Mouse (Mus musculus) layer of hippocampus, adult 2 months (tissue): ENCODE measurements at regions not wholly inside any gene's neighbourhood (a gene's known extent, or its start where the extent isn't known, plus 50 kb on each side); places are given as distances from the start of the nearest gene placed in this dataset.

Source experiments
- DNase-seq, 2 experiments: peaks; one replicate each; pipeline ENCODE4 v3.0.0; 2022; ENCODE audit warnings: low spot score in 2 of 2
- H3K27ac ChIP-seq: fragments of 200-600 bp; 2 replicates; pipeline ENCODE4 v1.8.1; 2022
- H3K4me3 ChIP-seq: fragments of 200-600 bp; 2 replicates; pipeline ENCODE4 v1.8.1; 2022; ENCODE audit warnings: mild to moderate bottlenecking
- CTCF ChIP-seq: fragments of 200-600 bp; conservative IDR thresholded peaks from 2 replicates; pipeline ENCODE4 v1.8.1; 2022; ENCODE audit warnings: antibody characterized with exemption, mild to moderate bottlenecking, moderate library complexity

DNA sequence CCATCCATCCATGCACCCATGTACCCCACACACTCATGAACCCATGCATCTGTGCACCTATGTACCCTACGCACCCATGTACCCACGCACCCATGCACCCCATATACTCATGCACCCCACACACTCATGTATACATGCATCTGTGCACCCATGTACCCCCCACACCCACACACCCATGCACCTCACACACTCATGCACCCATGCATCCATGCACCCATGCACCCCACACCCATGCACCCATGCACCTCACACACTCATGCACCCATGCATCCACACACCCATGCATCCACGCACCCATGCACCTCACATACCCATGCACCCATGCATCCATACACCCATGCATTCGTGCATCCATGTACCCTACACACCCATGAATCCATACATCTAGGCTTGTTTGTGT is 63.6 kb downstream of the 4930564D02Rik start:
- H3K27ac ChIP-seq, result no peak overlapping the region
- no peak for DNase-seq
- H3K4me3 ChIP-seq, result no peak overlapping the region
- no peak for TF ChIP-seq CTCF

- Histone ChIP-seq H3K27ac (no peak overlapping the region), H3K4me3 (no peak overlapping the region)
- TF ChIP-seq CTCF, result no peak
- DNase-seq, result no peak
These were observed 64.4 kb downstream of the 4930564D02Rik start for GRCm38 (mm10) chr3:105131053-105131452.

DNA sequence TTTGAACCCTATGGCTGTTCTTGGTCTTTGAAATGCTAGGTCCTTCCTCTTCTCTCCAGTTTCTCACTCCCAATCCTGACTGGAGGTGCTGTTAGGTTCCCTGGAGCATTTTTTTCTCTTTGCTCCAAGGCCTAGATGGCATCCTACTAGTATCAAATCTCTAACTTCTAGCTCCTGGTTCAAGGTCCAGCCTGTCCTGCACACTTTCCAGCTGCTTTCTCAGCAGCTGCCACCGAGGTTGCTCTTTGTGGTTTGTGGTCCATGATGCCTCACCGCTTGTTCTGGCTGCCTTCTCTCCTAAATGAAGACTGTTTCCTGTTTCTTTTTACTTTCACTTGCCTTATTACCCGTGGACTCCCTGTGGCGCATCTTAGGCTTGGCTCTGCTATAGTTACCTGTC is 66.4 kb downstream of the 4930564D02Rik start:
- Histone ChIP-seq H3K27ac (no peak overlapping the region), H3K4me3 (no peak overlapping the region)
- DNase-seq, result no peak
- no peak for TF ChIP-seq CTCF

DNA sequence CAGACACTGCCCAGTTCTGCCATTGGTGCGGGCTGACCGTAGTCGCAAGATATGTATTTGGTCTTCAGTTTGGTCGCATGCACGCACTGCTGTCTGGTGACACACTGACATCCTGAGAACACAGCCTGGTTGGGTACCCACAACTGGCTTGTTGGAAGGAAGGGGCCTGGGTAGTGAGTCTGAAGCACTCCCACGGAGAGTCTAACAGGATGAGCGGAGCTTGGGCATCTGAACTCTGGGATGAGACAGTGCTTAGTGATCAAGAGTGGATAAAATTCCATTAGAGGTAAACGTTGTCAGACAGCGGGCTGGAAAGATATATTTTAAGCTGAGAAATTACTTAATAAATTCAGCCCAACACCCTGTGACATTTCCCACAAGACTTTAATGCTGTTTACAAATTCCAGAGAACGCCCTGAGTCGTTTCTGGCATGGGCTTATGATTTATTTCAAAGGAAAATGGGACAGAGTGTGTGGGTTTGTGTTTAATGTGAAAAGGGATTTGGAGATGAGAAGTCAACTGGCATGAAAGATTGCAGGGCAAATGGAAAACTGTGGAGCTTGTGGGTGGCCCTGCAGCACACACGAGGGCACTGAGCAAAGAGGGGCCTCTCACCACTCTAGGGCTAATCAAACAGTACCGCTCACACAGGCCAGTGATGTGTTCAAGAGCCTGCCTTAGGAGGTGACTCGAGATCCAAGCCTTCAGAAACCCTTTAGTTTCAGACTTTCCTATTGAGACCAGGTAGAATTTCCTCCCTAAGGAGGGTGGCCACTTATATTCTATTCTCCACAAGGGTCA is 74.7 kb downstream of the 4930564D02Rik start:
- no peak overlapping the region for H3K4me3 ChIP-seq
- no peak for DNase-seq
- no peak overlapping the region for H3K27ac ChIP-seq
- no peak for TF ChIP-seq CTCF

GRCm38 (mm10) chr3:105142631-105143030 is 76.0 kb downstream of the 4930564D02Rik start:
- no peak for DNase-seq
- no peak for TF ChIP-seq CTCF
- Histone ChIP-seq H3K27ac (no peak overlapping the region), H3K4me3 (no peak overlapping the region)

GRCm38 (mm10) chr3:105151475-105152157 is 85.0 kb downstream of the 4930564D02Rik start:
- Histone ChIP-seq H3K4me3 (no peak overlapping the region), H3K27ac (no peak overlapping the region)
- TF ChIP-seq CTCF, result peak; percentile 86
- DNase-seq, result peak; percentile 54 to 67

DNA sequence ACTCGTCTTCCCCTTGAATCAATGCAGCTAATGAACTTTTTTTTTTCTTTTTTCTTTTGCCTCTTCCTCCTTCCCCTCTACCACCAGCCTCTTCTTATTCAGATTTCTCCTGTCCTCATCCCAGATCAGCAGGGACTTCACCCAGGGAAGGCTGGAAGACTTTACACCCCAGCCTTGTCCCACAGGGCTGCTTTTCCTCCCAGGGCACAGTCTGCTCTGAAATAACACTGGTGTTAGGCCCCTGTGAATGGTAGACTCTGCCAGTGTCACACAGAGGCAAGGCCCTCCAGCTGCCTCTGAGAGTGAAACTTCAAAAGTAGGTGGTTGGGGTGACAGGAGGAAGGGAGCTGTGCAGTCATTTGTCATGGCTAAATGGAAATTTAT is 85.5 kb downstream of the 4930564D02Rik start:
- no peak overlapping the region for H3K4me3 ChIP-seq
- DNase-seq, result no peak
- H3K27ac ChIP-seq, result no peak overlapping the region
- no peak for TF ChIP-seq CTCF

- no peak for TF ChIP-seq CTCF
- no peak overlapping the region for H3K27ac ChIP-seq
- DNase-seq, result no peak
- no peak overlapping the region for H3K4me3 ChIP-seq
These were observed 91.7 kb downstream of the 4930564D02Rik start for GRCm38 (mm10) chr3:105158376-105158775.

DNA sequence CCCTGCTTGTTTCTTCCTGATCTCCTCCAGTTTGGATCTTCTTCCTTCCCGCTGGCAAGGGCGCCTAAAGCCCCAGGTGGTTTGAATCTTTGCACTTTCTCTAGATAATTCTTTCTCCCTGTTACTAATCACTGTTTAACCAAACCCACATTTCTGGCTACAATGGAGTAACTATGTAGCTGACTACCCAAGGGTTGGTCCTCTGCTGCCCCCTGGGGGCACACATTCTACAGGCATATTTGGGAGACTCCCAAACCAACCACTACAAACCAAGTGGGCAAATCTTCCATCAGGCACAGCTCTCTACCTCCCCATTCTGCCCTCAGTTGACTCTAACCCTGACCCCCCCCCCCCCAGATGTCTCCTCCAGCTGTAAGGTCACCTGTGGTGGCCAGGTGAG is 98.7 kb downstream of the 4930564D02Rik start:
- peak; percentile 80 for TF ChIP-seq CTCF
- DNase-seq, result peak; percentile 55 to 77
- peak overlapping the region; percentile 75 for H3K27ac ChIP-seq
- no peak overlapping the region for H3K4me3 ChIP-seq

DNA sequence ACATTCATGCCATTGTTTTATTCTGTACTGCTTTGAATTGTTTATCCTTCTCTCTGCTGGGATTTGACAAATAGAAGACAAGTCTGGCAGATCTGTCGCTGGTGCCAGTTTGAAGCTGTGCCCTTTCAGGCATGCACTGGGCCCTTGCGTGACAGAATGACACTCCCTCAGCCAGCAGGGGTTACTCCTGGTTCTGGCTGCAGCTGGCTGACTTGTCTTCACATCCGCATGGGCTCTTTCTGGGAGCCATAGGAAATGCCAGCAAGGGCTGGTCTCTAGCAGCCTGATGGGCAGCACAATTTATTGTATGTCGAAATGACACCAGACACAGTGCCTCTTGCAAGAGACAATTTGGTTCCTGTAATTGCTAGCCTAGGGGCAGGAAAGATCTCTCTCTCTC is 102.5 kb downstream of the 4930564D02Rik start:
- H3K27ac ChIP-seq, result no peak overlapping the region
- H3K4me3 ChIP-seq, result no peak overlapping the region
- TF ChIP-seq CTCF, result no peak
- no peak for DNase-seq

DNA sequence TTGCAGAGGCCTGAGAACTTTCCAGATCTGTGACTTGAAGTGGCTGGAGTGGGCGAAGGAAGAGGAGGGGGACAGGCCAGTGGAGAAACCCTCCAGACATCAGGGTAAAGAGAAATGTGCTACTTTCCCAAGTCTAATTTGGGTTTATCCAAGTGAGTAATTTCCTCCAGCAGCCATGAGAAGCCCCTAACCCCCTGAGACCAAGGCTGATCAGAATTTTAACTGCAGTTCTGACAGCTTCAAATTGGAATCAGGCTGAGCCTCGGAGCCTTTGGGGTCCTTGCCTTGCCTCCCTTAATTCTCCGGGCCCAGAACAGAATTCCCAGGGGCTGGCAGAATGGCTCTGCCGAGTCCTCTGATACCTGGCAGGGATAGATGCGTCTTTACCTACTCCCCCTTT is 104.9 kb downstream of the 4930564D02Rik start:
- no peak for DNase-seq
- no peak overlapping the region for H3K27ac ChIP-seq
- TF ChIP-seq CTCF, result no peak
- H3K4me3 ChIP-seq, result no peak overlapping the region

DNA sequence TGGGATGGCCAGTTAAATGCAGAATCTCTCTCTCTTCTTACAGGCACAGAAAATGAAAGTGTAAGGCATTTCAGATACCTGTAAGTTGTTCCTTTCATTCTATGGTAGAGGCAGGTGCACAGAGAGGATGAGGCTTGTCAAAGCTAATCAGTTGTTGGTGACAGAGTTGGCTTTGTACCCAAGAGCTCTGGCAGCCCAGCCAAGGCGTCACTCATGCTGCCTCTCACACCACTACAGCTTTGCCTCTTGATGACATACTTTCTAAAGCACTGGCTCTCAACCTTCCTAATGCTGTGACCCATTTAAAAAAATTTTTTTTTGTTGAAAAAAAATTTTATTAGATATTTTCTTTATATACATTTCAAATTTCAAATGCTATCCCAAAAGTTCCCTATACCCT is 105.4 kb downstream of the 4930564D02Rik start:
- no peak for DNase-seq
- Histone ChIP-seq H3K4me3 (no peak overlapping the region), H3K27ac (no peak overlapping the region)
- no peak for TF ChIP-seq CTCF

DNA sequence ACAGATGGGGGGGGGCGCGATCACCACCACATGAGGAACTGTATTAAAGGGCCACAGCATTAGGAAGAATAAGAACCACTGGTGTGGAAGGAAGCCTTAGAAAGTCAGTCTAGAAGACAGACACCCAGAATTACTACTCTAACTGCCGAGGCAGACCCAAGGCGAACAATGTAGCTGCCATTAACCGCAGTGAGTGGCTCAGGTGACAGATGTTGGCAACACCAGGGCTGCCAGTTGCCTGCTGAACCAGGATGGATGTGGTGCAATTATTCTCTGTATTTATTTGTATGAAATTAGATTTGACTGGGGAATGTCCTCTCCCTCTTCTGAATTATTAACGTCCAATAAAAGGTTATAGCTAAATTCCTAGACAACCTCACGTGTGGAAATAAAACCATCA is 124.7 kb downstream of the 4930564D02Rik start:
- Histone ChIP-seq H3K4me3 (no peak overlapping the region), H3K27ac (no peak overlapping the region)
- DNase-seq, result no peak
- no peak for TF ChIP-seq CTCF

- Histone ChIP-seq H3K4me3 (no peak overlapping the region), H3K27ac (no peak overlapping the region)
- DNase-seq, result peak; percentile 35 to 37
- no peak for TF ChIP-seq CTCF
These were observed 125.2 kb downstream of the 4930564D02Rik start for GRCm38 (mm10) chr3:105191830-105192229.
